Mouse (Mus musculus) limb, embryonic 12.5 days (tissue): ENCODE data around the gene R3hdm2. TPM values are rescaled to one million over a fixed set of nuclear protein-coding genes. Genes with fewer than 3 reads are reported as not detected.

Experiments
- ATAC-seq: fragments of 200-750 bp; cut with Nextera tagmentation; 2 replicates; pipeline ENCODE4 v1.8.0; 2017; ENCODE audit warnings: low read depth, moderate TSS enrichment; ENCODE audit not compliant: insufficient number of reproducible peaks, insufficient read depth, low FRiP score, low TSS enrichment
- H3K27ac ChIP-seq: fragments of 300-500 bp; sonication (generic); 2 replicates; pipeline ENCODE4 v1.5.1; 2016; ENCODE audit warnings: mild to moderate bottlenecking, moderate library complexity
- H3K27me3 ChIP-seq: fragments of 300-500 bp; sonication (generic); 2 replicates; pipeline ENCODE4 v1.6.1; 2016; ENCODE audit warnings: mild to moderate bottlenecking, moderate library complexity
- H3K36me3 ChIP-seq: fragments of 300-500 bp; sonication (generic); 2 replicates; pipeline ENCODE4 v1.6.1; 2016; ENCODE audit warnings: mild to moderate bottlenecking, moderate library complexity
- H3K4me1 ChIP-seq: fragments of 300-500 bp; sonication (generic); replicated peaks from 2 replicates; pipeline ENCODE4 v1.6.1; 2016
- H3K4me2 ChIP-seq: fragments of 300-500 bp; sonication (generic); 2 replicates; pipeline ENCODE4 v1.6.1; 2016; ENCODE audit warnings: mild to moderate bottlenecking, moderate library complexity
- H3K4me3 ChIP-seq: fragments of 300-500 bp; sonication (generic); replicated peaks from 2 replicates; pipeline ENCODE4 v1.5.1; 2016; ENCODE audit warnings: mild to moderate bottlenecking
- H3K9ac ChIP-seq: fragments of 300-500 bp; sonication (generic); replicated peaks from 2 replicates; pipeline ENCODE4 v1.6.1; 2016; ENCODE audit warnings: mild to moderate bottlenecking, moderate library complexity
- H3K9me3 ChIP-seq: fragments of 300-500 bp; sonication (generic); 2 replicates; pipeline ENCODE4 v1.6.1; 2016; ENCODE audit warnings: mild to moderate bottlenecking, moderate library complexity
- WGBS: fragments of 180-500 bp; shearing (Covaris S2); methylation state at CpG from one replicate; pipeline ENCODE4 v1.1.7; 2016; 5-methylcytosine and 5-hydroxymethylcytosine counted together
- polyA plus RNA-seq: library from polyadenylated mRNA; unstranded; fragments of >200 nt; fragmentation: Nextera tagmentation; extraction: Ambion mirVana; gene quantifications from 2 replicates; pipeline ENCODE4 v1.2.1, GENCODE M21; 2016

The R3hdm2 gene
- polyA plus RNA-seq, 1 experiment from 2014 or later: 45.6 TPM

- no peak for ATAC-seq
- H3K4me2 ChIP-seq: peak within 1 kb of the TSS; percentile 92
- peak within 1 kb of the TSS; percentile 77 for H3K9ac ChIP-seq
- WGBS: under 1% methylated on average over 29 of the region's 29 CpGs
- peak within 1 kb of the TSS; percentile 60 for H3K4me3 ChIP-seq
- peaks cover 10% of the 10 kb centered on the region; the same call in 1 of the 2 replicates for H3K36me3 ChIP-seq
- H3K27me3 ChIP-seq: no peaks in the 10 kb centered on the region; the same call in none of the 2 replicates
- peaks cover 34% of the 10 kb centered on the region for H3K4me1 ChIP-seq
- peak within 1 kb of the TSS; percentile 95 for H3K27ac ChIP-seq
- no peaks in the 10 kb centered on the region for H3K9me3 ChIP-seq
Measured at GRCm38 (mm10) chr10:127341891-127342639, 38.1 kb upstream of the R3hdm2 start, which contains the start of gene Gli1. TSS of gene Gli1 (minus strand) at chr10:127341974.

GRCm38 (mm10) chr10:127343029-127343428, 37.1 kb upstream of the R3hdm2 start:
- Histone ChIP-seq H3K27me3 (no peaks in the 10 kb centered on the region; the same call in none of the 2 replicates), H3K9me3 (no peaks in the 10 kb centered on the region), H3K4me2 (no peak overlapping the region), H3K9ac (no peak overlapping the region), H3K27ac (no peak overlapping the region), H3K4me1 (peaks cover 34% of the 10 kb centered on the region), H3K4me3 (no peak overlapping the region), H3K36me3 (peaks cover under 1% of the 10 kb centered on the region; the same call in 1 of the 2 replicates)
- ATAC-seq: no peak
- WGBS: 70% methylated on average over 3 of the region's 3 CpGs

- Histone ChIP-seq H3K9ac (no peak overlapping the region), H3K27ac (no peak overlapping the region), H3K4me3 (no peak overlapping the region), H3K4me1 (peaks cover 15% of the 10 kb centered on the region), H3K4me2 (no peak overlapping the region), H3K27me3 (no peaks in the 10 kb centered on the region), H3K36me3 (no peaks in the 10 kb centered on the region), H3K9me3 (no peaks in the 10 kb centered on the region)
- no peak for ATAC-seq
- 85% methylated on average over 3 of the region's 3 CpGs for WGBS
Measured at GRCm38 (mm10) chr10:127346173-127346572, 34.0 kb upstream of the R3hdm2 start.

GRCm38 (mm10) chr10:127348957-127349356, 31.2 kb upstream of the R3hdm2 start:
- Histone ChIP-seq H3K4me3 (no peak overlapping the region), H3K27ac (no peak overlapping the region), H3K9me3 (no peaks in the 10 kb centered on the region), H3K4me1 (peaks cover 8% of the 10 kb centered on the region), H3K4me2 (no peak overlapping the region), H3K27me3 (no peaks in the 10 kb centered on the region), H3K36me3 (no peaks in the 10 kb centered on the region), H3K9ac (no peak overlapping the region)
- 74% methylated on average over 4 of the region's 4 CpGs for WGBS
- no peak for ATAC-seq

GRCm38 (mm10) chr10:127349810-127350209, 30.3 kb upstream of the R3hdm2 start:
- H3K27me3 ChIP-seq: no peaks in the 10 kb centered on the region
- H3K9ac ChIP-seq: no peak overlapping the region
- 77% methylated on average over 8 of the region's 8 CpGs for WGBS
- H3K4me2 ChIP-seq: no peak overlapping the region
- peaks cover 8% of the 10 kb centered on the region for H3K4me1 ChIP-seq
- no peak overlapping the region for H3K4me3 ChIP-seq
- no peaks in the 10 kb centered on the region for H3K36me3 ChIP-seq
- no peaks in the 10 kb centered on the region for H3K9me3 ChIP-seq
- H3K27ac ChIP-seq: no peak overlapping the region
- no peak for ATAC-seq

GRCm38 (mm10) chr10:127350594-127351284, 29.4 kb upstream of the R3hdm2 start:
- H3K4me3 ChIP-seq: peak overlapping the region; percentile 35
- WGBS: 13% methylated on average over 24 of the region's 24 CpGs
- peak overlapping the region; percentile 60 for H3K4me2 ChIP-seq
- H3K36me3 ChIP-seq: no peaks in the 10 kb centered on the region
- ATAC-seq: peak; percentile 40; the same call in 1 of the 2 replicates
- peaks cover 8% of the 10 kb centered on the region for H3K4me1 ChIP-seq
- no peak overlapping the region for H3K27ac ChIP-seq
- no peaks in the 10 kb centered on the region for H3K27me3 ChIP-seq
- peak overlapping the region; percentile 47 for H3K9ac ChIP-seq
- no peaks in the 10 kb centered on the region for H3K9me3 ChIP-seq

- Histone ChIP-seq H3K4me1 (peaks cover 8% of the 10 kb centered on the region), H3K36me3 (no peaks in the 10 kb centered on the region), H3K9me3 (no peaks in the 10 kb centered on the region), H3K4me2 (peak overlapping the region; percentile 60), H3K9ac (peak overlapping the region; percentile 47), H3K4me3 (peak overlapping the region; percentile 35), H3K27me3 (no peaks in the 10 kb centered on the region), H3K27ac (no peak overlapping the region)
- ATAC-seq: no peak
- 79% methylated on average over 8 of the region's 8 CpGs for WGBS
Measured at GRCm38 (mm10) chr10:127351285-127351595, 28.9 kb upstream of the R3hdm2 start.

GRCm38 (mm10) chr10:127351719-127352118, 28.4 kb upstream of the R3hdm2 start:
- no peak overlapping the region for H3K9ac ChIP-seq
- H3K4me2 ChIP-seq: no peak overlapping the region
- no peak for ATAC-seq
- no peaks in the 10 kb centered on the region for H3K27me3 ChIP-seq
- H3K36me3 ChIP-seq: no peaks in the 10 kb centered on the region
- 71% methylated on average over 8 of the region's 8 CpGs for WGBS
- no peak overlapping the region for H3K4me3 ChIP-seq
- H3K27ac ChIP-seq: no peak overlapping the region
- H3K4me1 ChIP-seq: peaks cover 8% of the 10 kb centered on the region
- no peaks in the 10 kb centered on the region for H3K9me3 ChIP-seq

GRCm38 (mm10) chr10:127352187-127352586, 27.9 kb upstream of the R3hdm2 start:
- WGBS: 75% methylated on average over 9 of the region's 9 CpGs
- H3K9me3 ChIP-seq: no peaks in the 10 kb centered on the region
- H3K27me3 ChIP-seq: no peaks in the 10 kb centered on the region
- no peak overlapping the region for H3K27ac ChIP-seq
- H3K9ac ChIP-seq: no peak overlapping the region
- H3K4me3 ChIP-seq: no peak overlapping the region
- peaks cover 8% of the 10 kb centered on the region for H3K4me1 ChIP-seq
- no peak overlapping the region for H3K4me2 ChIP-seq
- H3K36me3 ChIP-seq: no peaks in the 10 kb centered on the region
- no peak for ATAC-seq

- no peak overlapping the region for H3K4me3 ChIP-seq
- no peak overlapping the region for H3K27ac ChIP-seq
- no peak overlapping the region for H3K9ac ChIP-seq
- 90% methylated on average over 11 of the region's 11 CpGs for WGBS
- ATAC-seq: no peak
- H3K36me3 ChIP-seq: no peaks in the 10 kb centered on the region
- H3K4me2 ChIP-seq: no peak overlapping the region
- H3K9me3 ChIP-seq: no peaks in the 10 kb centered on the region
- H3K4me1 ChIP-seq: peaks cover 8% of the 10 kb centered on the region
- H3K27me3 ChIP-seq: no peaks in the 10 kb centered on the region
Measured at GRCm38 (mm10) chr10:127352766-127353165, 27.4 kb upstream of the R3hdm2 start.

GRCm38 (mm10) chr10:127353909-127354895, 25.9 kb upstream of the R3hdm2 start, which contains the start of gene Inhbe:
TSS of gene Inhbe (minus strand) at chr10:127354411.
- Histone ChIP-seq H3K4me3 (no peak within 1 kb of the TSS), H3K27me3 (no peaks in the 10 kb centered on the region), H3K9me3 (no peaks in the 10 kb centered on the region), H3K36me3 (no peaks in the 10 kb centered on the region), H3K27ac (no peak within 1 kb of the TSS), H3K4me1 (peaks cover 8% of the 10 kb centered on the region), H3K4me2 (no peak within 1 kb of the TSS), H3K9ac (no peak within 1 kb of the TSS)
- 86% methylated on average over 18 of the region's 18 CpGs for WGBS
- no peak for ATAC-seq
